Comparison of ENCODE assay signal across 8 mouse cellular contexts in genomic region chr5:144040720-144041364, GRCm38 (mm10). TPM values are rescaled to one million over a fixed set of nuclear protein-coding genes. Genes with fewer than 3 reads are reported as not detected.
DNase-seq lines count a peak whose midpoint lies in the region; ATAC-seq and TF ChIP-seq lines count a peak whose summit lies in the region.

No protein-coding gene starts in this region.

- WGBS in bone marrow, adult 2 months: 37% methylated on average over 11 of the region's 11 CpGs
- WGBS in embryonic facial prominence, embryonic 15.5 days: 35% methylated on average over 11 of the region's 11 CpGs

- intact Hi-C loops in heart, postnatal 14 days (cut with DNase I): loop anchor here (1.0 to 5.0 kb wide), 3 partner anchors 56 to 171 kb away; no protein-coding TSS in a partner anchor

- TF ChIP-seq POLR2A in bone marrow, adult 2 months (IDR thresholded peaks at IDR 0.05; ENCODE audit: borderline replicate concordance, control insufficient read depth, low read depth, low read length): no peak

- no peak overlapping the region for H3K9ac ChIP-seq in ES-E14 (ENCODE audit: insufficient read depth, low read depth, low read length, poor library complexity, severe bottlenecking)
- no peak overlapping the region for H3K9ac ChIP-seq in embryonic facial prominence, embryonic 15.5 days

- H3K4me3 ChIP-seq in ES-E14 (ENCODE audit: insufficient read depth in 1 of 2, low read depth in 1 of 2, low read length in 2 of 2, poor library complexity in 1 of 2, severe bottlenecking in 1 of 2): no peak overlapping the region
- H3K4me3 ChIP-seq in bone marrow, adult 2 months (replicated peaks; ENCODE audit: control insufficient read depth, low read depth, low read length): no peak overlapping the region
- 0 out of 2 replicates have a peak overlapping the region, but pooled peaks have one; percentile 10 for H3K4me3 ChIP-seq in embryonic facial prominence, embryonic 15.5 days (replicated peaks)

- no peak overlapping the region for H3K27ac ChIP-seq in ES-E14 (ENCODE audit: insufficient read depth, low read depth, low read length, poor library complexity, severe bottlenecking)
- H3K27ac ChIP-seq in bone marrow, adult 2 months (ENCODE audit: control insufficient read depth, insufficient read depth, low read depth, low read length, poor library complexity): no peak overlapping the region
- no peak overlapping the region for H3K27ac ChIP-seq in embryonic facial prominence, embryonic 15.5 days (replicated peaks)

- in situ Hi-C loops in ES-E14 (cut with MboI; ENCODE audit: low sequenced_read_pairs in 2 of 2, unreplicated experiment in 2 of 2): loop anchor here in 1 of 2 experiments (10.0 kb wide), 1 partner anchor 114 kb away; no protein-coding TSS in a partner anchor

- H3K36me3 ChIP-seq in ES-E14 (ENCODE audit: control insufficient read depth, insufficient read depth, low read length, poor library complexity, severe bottlenecking): no peaks in the 10 kb centered on the region
- H3K36me3 ChIP-seq in embryonic facial prominence, embryonic 15.5 days: no peaks in the 10 kb centered on the region

- peak overlapping the region; percentile 34 for H3K4me2 ChIP-seq in embryonic facial prominence, embryonic 15.5 days (replicated peaks)

- H3K9me3 ChIP-seq in ES-E14 (ENCODE audit: control insufficient read depth, insufficient read depth, low read depth, low read length): no peaks in the 10 kb centered on the region
- H3K9me3 ChIP-seq in embryonic facial prominence, embryonic 15.5 days (replicated peaks): no peaks in the 10 kb centered on the region

- H3K27me3 ChIP-seq in embryonic facial prominence, embryonic 15.5 days: no peaks in the 10 kb centered on the region

- peak; percentile 81 for DNase-seq in ES-E14 (ENCODE audit: low read depth, low spot score)
- peak; percentile 76 to 82 for DNase-seq in heart, postnatal 14 days
- DNase-seq in layer of hippocampus, adult 9-10 months (ENCODE audit: low spot score): peak; percentile 68
- peak; percentile 84 for DNase-seq in lung, postnatal 14 days
- DNase-seq in retina, postnatal 7 days (ENCODE audit: low read depth, low spot score): peak; percentile 57
- peak; percentile 56 to 60 for DNase-seq in urinary bladder, adult 18-20 months (ENCODE audit: low spot score in 2 of 2)

- ATAC-seq in embryonic facial prominence, embryonic 15.5 days (ENCODE audit: insufficient number of reproducible peaks, low FRiP score, low TSS enrichment, low read depth): no peak

- peaks cover 3 to 4% of the 10 kb centered on the region in 2 experiments; a peak in 2 of 4 replicates for H3K4me1 ChIP-seq in ES-E14 (ENCODE audit: control insufficient read depth in 2 of 2, insufficient read depth in 2 of 2, low read length in 2 of 2, poor library complexity in 1 of 2)
- H3K4me1 ChIP-seq in bone marrow, adult 2 months (ENCODE audit: control insufficient read depth, insufficient read depth, low read length): no peaks in the 10 kb centered on the region; the same call in 1 of the 2 replicates
- no peaks in the 10 kb centered on the region for H3K4me1 ChIP-seq in embryonic facial prominence, embryonic 15.5 days

- peak; percentile 96 for TF ChIP-seq CTCF in bone marrow, adult 2 months (IDR thresholded peaks at IDR 0.05; ENCODE audit: control insufficient read depth, insufficient read depth, low read length)

TF ChIP-seq in ES-E14, 5 proteins besides CTCF, POLR2A, EP300 and RAD21:
- TF ChIP-seq CHD2 (IDR thresholded peaks at IDR 0.05; ENCODE audit: low read depth, low read length): no peak
- TF ChIP-seq ZC3H11A (IDR thresholded peaks at IDR 0.05; ENCODE audit: borderline replicate concordance, low read depth, low read length): peak; percentile 78; the same call in 1 of the 2 replicates
TF ChIP-seq in ES-E14: peak in this region for 1.

RNA-seq across cellular contexts. Expression of gene Ocm, which starts 14.4 kb away (rescaled TPM):
- total RNA-seq in ES-E14 (2012; rRNA removed): not detected in 2 replicates
- polyA plus RNA-seq in bone marrow, adult 2 months (2011; ENCODE audit: insufficient read depth, insufficient read length, low replicate concordance, missing spikeins): not detected in 2 replicates
- 1.5 and 2.2 TPM in 2 replicates for polyA plus RNA-seq in embryonic facial prominence, embryonic 15.5 days (2015; fragmentation: Nextera tagmentation; extraction: Ambion mirVana)
- total RNA-seq in heart, postnatal 14 days (2021): not detected

RNA-seq across cellular contexts. Expression of gene Ccz1, which starts 26.2 kb away (rescaled TPM):
- total RNA-seq in ES-E14 (2012; rRNA removed): 50.7 and 75.8 TPM in 2 replicates
- polyA plus RNA-seq in bone marrow, adult 2 months (2011; ENCODE audit: insufficient read depth, insufficient read length, low replicate concordance, missing spikeins): 29.1 and 44.4 TPM in 2 replicates
- polyA plus RNA-seq in embryonic facial prominence, embryonic 15.5 days (2015; fragmentation: Nextera tagmentation; extraction: Ambion mirVana): 65.2 and 73.1 TPM in 2 replicates
- 10 to 100 TPM; 28.8 to 29.6 TPM for total RNA-seq in heart, postnatal 14 days (2021)

RNA-seq across cellular contexts. Expression of gene Lmtk2, which starts 59.4 kb away (rescaled TPM):
- total RNA-seq in ES-E14 (2012; rRNA removed): 61.2 and 93.0 TPM in 2 replicates
- polyA plus RNA-seq in bone marrow, adult 2 months (2011; ENCODE audit: insufficient read depth, insufficient read length, low replicate concordance, missing spikeins): 4.3 and 5.5 TPM in 2 replicates
- 4.5 TPM in 2 replicates for polyA plus RNA-seq in embryonic facial prominence, embryonic 15.5 days (2015; fragmentation: Nextera tagmentation; extraction: Ambion mirVana)
- 10 to 100 TPM; 21.9 to 22.6 TPM for total RNA-seq in heart, postnatal 14 days (2021)
